Mouse (Mus musculus): ENCODE measurements around the gene Ambp. TPM values are rescaled to one million over a fixed set of nuclear protein-coding genes. Genes with fewer than 3 reads are reported as not detected.

Ambp gene
- polyA plus RNA-seq (2016; fragmentation: Nextera tagmentation; extraction: Ambion mirVana) = 0.42 TPM in 1 of 2 replicates, not detected in the other

DNA sequence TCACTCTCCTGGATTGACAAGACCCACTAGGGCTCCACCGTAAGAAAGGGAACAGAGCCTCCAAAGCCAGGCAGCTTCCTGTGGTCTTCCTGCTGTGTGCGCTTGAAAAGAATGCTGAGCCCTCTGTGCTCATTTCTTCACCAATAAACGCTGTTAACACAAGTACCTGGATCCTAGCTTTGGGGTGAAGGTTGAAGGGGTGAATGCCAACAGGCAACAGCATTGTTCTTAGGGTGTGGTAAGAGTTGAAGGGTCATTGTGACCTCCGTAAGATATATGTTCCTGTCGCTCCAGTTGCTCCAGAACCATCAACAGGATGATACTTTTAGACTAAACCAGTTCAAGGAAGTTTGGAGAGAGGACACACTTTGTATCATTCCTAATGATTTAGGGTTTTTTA is at the start of gene Ambp:
Gene Ambp (minus strand): TSS at position 101 of the 400 bp plus-strand sequence.
- Histone ChIP-seq H3K36me3 (no peaks in the 10 kb centered on the region), H3K27me3 (no peaks in the 10 kb centered on the region), H3K27ac (replicated peaks) (no peak within 1 kb of the TSS), H3K4me3 (no peak within 1 kb of the TSS), H3K4me1 (no peaks in the 10 kb centered on the region), H3K9ac (replicated peaks) (no peak within 1 kb of the TSS), H3K9me3 (no peaks in the 10 kb centered on the region), H3K4me2 (replicated peaks) (no peak within 1 kb of the TSS)
- 62% methylated on average over 5 of the region's 5 CpGs for WGBS
- ATAC-seq (ENCODE audit: low FRiP score, low read depth) = no peak

DNA sequence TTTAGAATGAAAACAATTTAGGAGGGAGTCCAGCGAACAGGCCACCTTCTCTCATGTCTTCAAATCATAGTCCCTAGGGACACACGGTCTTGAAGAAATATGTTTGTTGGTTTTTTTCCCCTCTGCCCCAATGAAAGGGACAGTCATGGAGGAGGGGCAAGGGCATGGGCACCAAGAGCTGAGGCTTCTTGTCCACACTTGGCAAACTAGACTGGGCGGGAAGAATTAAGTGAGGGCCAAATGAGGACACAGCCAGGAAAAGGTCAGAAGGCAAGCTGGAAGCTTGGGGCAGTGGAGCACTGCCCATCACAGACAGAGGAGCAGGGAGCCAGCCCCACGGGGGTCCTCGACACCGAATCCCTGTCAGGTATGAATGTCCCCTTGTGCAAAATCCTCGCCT is 49.3 kb upstream of the Ambp start:
- no peak overlapping the region for H3K4me2 ChIP-seq (replicated peaks)
- WGBS = 91% methylated on average over 7 of the region's 7 CpGs
- H3K27ac ChIP-seq (replicated peaks) = no peak overlapping the region
- ATAC-seq (ENCODE audit: low FRiP score, low read depth) = no peak
- H3K9me3 ChIP-seq = no peaks in the 10 kb centered on the region
- H3K36me3 ChIP-seq = no peaks in the 10 kb centered on the region
- H3K4me3 ChIP-seq = no peak overlapping the region
- H3K27me3 ChIP-seq = no peaks in the 10 kb centered on the region
- no peak overlapping the region for H3K9ac ChIP-seq (replicated peaks)
- H3K4me1 ChIP-seq = no peaks in the 10 kb centered on the region

DNA sequence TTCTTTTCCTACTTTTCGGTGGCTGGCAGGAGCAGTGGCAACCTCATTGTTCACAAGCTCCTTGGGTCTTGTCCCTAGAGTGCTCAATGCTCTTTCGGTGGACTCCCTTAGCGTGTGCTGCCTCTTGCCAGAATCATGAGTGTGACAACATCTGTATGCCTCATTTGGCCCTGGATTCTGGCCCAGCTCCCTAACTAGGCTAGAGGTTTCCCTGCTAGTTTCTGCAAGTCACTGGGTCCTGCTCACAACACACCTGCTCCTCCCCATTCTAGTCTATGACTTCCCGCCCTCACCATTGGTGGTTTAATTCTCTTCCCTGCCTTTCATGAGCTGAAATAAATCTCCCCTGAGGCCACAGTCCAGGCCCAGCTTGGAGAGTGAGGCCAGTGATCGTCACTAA is 44.8 kb upstream of the Ambp start:
- no peaks in the 10 kb centered on the region for H3K9me3 ChIP-seq
- no peak for ATAC-seq (ENCODE audit: low FRiP score, low read depth)
- no peaks in the 10 kb centered on the region for H3K36me3 ChIP-seq
- 88% methylated on average over 5 of the region's 5 CpGs for WGBS
- H3K27ac ChIP-seq (replicated peaks) = no peak overlapping the region
- no peaks in the 10 kb centered on the region for H3K4me1 ChIP-seq
- no peaks in the 10 kb centered on the region for H3K27me3 ChIP-seq
- no peak overlapping the region for H3K9ac ChIP-seq (replicated peaks)
- no peak overlapping the region for H3K4me2 ChIP-seq (replicated peaks)
- H3K4me3 ChIP-seq = no peak overlapping the region

DNA sequence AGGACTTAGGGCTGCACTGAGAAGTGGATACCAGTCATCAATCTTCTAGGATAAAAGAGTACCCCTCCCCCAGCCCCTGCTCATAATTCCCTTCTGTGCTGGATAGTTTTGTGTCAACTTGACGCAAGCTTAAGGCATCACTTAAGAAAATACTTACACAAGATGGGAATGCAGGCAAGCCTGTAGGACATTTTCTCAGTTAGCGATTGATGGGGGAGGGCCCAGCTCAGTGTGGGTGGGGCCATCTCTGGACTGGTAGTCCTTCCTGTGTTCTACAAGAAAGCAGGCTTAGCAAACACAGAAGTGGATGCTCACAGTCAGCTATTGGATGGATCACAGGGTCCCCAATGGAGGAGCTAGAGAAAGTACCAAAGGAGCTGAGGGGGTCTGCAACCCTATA is 39.8 kb upstream of the Ambp start:
- no peak overlapping the region for H3K4me3 ChIP-seq
- H3K27ac ChIP-seq (replicated peaks) = no peak overlapping the region
- no peaks in the 10 kb centered on the region for H3K9me3 ChIP-seq
- ATAC-seq (ENCODE audit: low FRiP score, low read depth) = no peak
- no peaks in the 10 kb centered on the region for H3K4me1 ChIP-seq
- WGBS = 92% methylated on average over 2 of the region's 2 CpGs
- no peaks in the 10 kb centered on the region for H3K27me3 ChIP-seq
- no peak overlapping the region for H3K4me2 ChIP-seq (replicated peaks)
- no peak overlapping the region for H3K9ac ChIP-seq (replicated peaks)
- H3K36me3 ChIP-seq = no peaks in the 10 kb centered on the region

DNA sequence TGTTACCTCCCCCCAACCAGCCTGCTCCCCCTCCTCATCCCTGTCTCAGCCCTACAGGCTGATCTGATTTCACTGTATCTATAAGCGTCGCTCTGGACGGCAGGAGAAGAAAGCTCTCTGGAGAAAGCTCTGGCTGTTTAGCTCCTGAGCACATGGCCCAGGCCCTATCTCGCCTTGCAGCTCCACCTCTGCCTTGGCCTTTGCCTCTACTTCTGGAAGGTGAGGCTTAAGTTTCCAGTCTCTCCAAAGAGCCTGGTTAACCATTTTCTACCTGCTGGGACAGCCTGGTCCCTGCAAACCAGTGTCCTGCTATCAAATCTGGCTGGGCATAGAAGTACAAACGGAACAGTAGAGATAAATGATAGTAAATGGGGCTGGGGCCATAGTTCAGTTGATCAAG is 37.0 kb upstream of the Ambp start:
- no peak overlapping the region for H3K4me3 ChIP-seq
- no peaks in the 10 kb centered on the region for H3K36me3 ChIP-seq
- no peaks in the 10 kb centered on the region for H3K9me3 ChIP-seq

DNA sequence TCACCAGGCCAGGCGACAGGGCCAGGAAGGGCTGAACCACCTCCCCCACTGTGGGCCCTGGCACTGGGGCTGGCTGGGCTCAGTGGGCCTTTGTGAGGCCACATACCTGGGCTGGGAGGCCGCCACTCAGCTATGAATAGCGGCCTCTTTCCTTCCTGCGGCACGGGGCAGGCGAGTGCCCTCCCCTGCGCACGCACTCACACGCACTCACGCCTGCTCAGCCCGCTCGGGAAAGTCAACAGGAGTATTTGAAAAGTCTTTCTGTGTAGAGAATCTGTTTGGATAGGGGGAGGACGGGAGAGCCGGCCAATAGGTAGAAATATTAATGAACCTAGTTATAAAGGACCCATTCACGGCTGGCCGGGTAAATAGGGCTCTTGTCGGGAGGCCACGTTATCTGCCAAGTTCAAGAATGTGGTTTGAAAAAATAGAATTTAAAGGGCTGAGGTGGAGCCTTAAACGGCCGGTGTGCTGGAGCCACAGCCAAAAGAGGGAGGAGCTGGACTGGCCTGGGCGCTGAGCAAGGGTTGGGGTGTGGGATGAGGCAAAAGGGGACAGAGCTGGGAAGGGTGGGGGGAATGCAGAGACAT is 31.8 kb upstream of the Ambp start:
- Histone ChIP-seq H3K27ac (replicated peaks) (no peak overlapping the region), H3K4me2 (replicated peaks) (0 out of 2 replicates have a peak overlapping the region, but pooled peaks have one; percentile 3), H3K9ac (replicated peaks) (no peak overlapping the region), H3K27me3 (peaks cover 12% of the 10 kb centered on the region; the same call in 1 of the 2 replicates), H3K4me3 (no peak overlapping the region), H3K9me3 (no peaks in the 10 kb centered on the region), H3K4me1 (peaks cover 2% of the 10 kb centered on the region; the same call in 1 of the 2 replicates), H3K36me3 (no peaks in the 10 kb centered on the region)
- peak; percentile 53; the same call in 1 of the 2 replicates for ATAC-seq (ENCODE audit: low FRiP score, low read depth)
- 47% methylated on average over 21 of the region's 21 CpGs for WGBS

More for the DNA sequence above, 37.0 kb upstream of the Ambp start:
- H3K9ac ChIP-seq (replicated peaks) = no peak overlapping the region
- 86% methylated on average over 5 of the region's 5 CpGs for WGBS
- ATAC-seq (ENCODE audit: low FRiP score, low read depth) = no peak
- H3K4me2 ChIP-seq (replicated peaks) = no peak overlapping the region
- H3K4me1 ChIP-seq = peaks cover under 1% of the 10 kb centered on the region; the same call in 1 of the 2 replicates
- H3K27ac ChIP-seq (replicated peaks) = no peak overlapping the region
- no peaks in the 10 kb centered on the region; the same call in 1 of the 2 replicates for H3K27me3 ChIP-seq

DNA sequence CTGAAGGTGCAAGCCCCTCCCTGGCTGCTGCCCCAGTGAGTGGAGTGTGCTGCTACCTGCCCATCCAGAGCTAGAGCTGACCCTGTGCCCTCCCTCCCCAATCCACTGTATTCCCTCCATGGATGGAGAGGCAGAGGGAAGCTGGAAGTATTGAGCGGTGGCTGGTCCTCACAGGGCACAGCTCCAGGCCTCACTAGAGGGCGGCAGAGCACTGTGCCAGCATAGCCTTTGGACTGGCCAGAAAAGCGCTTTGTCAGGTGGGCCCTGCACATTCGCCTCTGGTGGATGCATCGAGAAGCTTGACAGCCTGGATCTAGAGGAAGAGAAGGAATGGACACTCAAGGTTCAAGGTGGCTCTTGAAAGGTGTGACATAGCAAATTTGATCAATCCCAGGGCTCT is 27.0 kb upstream of the Ambp start:
- Histone ChIP-seq H3K27ac (replicated peaks) (no peak overlapping the region), H3K9ac (replicated peaks) (no peak overlapping the region), H3K4me1 (peaks cover under 1% of the 10 kb centered on the region; the same call in 1 of the 2 replicates), H3K27me3 (peaks cover 12% of the 10 kb centered on the region; the same call in 1 of the 2 replicates), H3K4me3 (no peak overlapping the region), H3K4me2 (replicated peaks) (no peak overlapping the region), H3K9me3 (no peaks in the 10 kb centered on the region), H3K36me3 (no peaks in the 10 kb centered on the region)
- WGBS = 11% methylated on average over 5 of the region's 5 CpGs
- ATAC-seq (ENCODE audit: low FRiP score, low read depth) = peak; percentile 86

DNA sequence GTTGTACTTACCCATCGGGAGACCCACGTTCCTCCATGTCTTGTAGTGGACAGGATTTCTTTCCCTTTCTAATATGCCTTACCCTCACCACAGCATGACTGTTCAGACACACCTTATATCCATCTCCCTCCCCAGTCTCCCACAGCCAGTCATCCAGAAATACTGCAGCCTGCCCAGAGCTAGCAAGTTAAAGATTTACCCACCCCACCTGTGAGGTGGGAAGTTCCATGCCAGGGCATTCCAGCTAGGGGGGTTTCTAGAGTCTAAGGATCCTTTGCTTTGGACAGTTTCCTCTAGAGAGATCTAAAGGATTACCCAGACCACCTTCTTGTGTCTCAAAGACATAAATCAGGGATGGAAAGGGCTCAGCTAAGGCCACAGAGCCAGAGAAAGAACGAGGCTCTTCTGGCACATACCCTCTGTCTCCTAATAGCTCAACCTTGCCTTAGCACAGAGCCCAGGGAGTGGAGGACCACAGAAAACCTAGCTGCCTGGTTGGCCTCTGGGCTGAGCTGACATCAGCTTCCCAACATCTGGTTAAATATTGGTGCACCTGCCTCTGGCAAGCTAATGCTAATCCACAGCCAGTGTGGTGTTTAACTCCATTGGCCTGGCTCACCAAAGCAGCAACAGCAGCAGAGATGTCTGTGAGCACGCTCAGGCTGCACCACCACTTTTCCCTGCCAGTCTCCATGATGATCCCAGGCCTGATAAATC is 17.5 kb upstream of the Ambp start, which contains the start of gene Kif12:
Gene Kif12 (minus strand): TSS at position 163 of the 717 bp plus-strand sequence.
- no peak for ATAC-seq (ENCODE audit: low FRiP score, low read depth)
- Histone ChIP-seq H3K27me3 (peaks cover 20% of the 10 kb centered on the region), H3K27ac (replicated peaks) (no peak within 1 kb of the TSS), H3K9me3 (no peaks in the 10 kb centered on the region), H3K4me3 (no peak within 1 kb of the TSS), H3K4me2 (replicated peaks) (no peak within 1 kb of the TSS), H3K9ac (replicated peaks) (no peak within 1 kb of the TSS), H3K4me1 (0 out of 2 replicates have a peak, but pooled peaks cover 2% of the 10 kb centered on the region), H3K36me3 (no peaks in the 10 kb centered on the region)
- 87% methylated on average over 4 of the region's 4 CpGs for WGBS

DNA sequence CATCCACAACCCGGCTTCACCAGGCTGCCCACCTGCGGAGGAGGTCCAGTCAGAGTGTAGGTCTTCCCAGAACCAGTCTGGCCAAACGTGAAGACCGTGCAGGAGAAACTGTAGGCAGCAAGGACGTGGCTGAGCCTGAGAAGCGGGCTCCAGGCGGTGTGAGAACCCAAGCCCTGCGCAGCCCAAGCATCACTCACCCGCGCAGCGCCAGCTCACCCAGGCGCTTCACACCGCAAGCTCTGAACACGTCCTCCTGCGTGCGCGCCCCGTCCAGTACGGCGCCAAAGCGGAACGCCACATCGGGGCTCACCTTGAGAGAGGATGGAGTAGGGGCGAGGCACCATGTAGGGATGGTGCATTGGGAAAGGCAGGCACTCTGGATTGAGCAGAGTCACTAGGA is 16.5 kb upstream of the Ambp start:
- Histone ChIP-seq H3K27me3 (peaks cover 20% of the 10 kb centered on the region), H3K9ac (replicated peaks) (no peak overlapping the region), H3K9me3 (no peaks in the 10 kb centered on the region), H3K4me1 (0 out of 2 replicates have a peak, but pooled peaks cover 2% of the 10 kb centered on the region), H3K27ac (replicated peaks) (no peak overlapping the region), H3K4me3 (no peak overlapping the region), H3K4me2 (replicated peaks) (no peak overlapping the region), H3K36me3 (no peaks in the 10 kb centered on the region)
- WGBS = 51% methylated on average over 24 of the region's 24 CpGs
- ATAC-seq (ENCODE audit: low FRiP score, low read depth) = no peak

DNA sequence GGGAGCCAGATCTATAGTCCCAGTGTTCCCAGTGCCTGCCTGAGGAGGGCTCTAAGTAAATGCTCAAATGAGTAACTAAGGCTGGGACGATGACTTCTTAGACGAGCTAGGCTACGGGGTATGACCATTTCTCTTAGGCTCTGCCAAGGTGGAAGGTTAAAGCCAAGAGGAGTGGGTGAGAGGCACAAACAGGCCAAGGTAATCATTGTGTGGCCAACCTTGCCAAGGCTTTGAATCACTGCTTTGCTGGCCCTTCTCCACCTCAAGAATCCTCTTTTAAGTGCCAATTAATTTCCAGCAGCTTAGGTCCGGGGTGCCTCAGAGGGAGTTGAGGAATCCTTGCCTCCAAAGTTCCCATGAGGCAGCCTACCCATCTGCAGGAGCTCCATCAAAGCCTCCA is 15.5 kb upstream of the Ambp start:
- peaks cover 20% of the 10 kb centered on the region for H3K27me3 ChIP-seq
- H3K4me1 ChIP-seq = 0 out of 2 replicates have a peak, but pooled peaks cover 2% of the 10 kb centered on the region
- H3K9me3 ChIP-seq = no peaks in the 10 kb centered on the region
- 91% methylated on average over 4 of the region's 4 CpGs for WGBS
- H3K4me3 ChIP-seq = no peak overlapping the region
- H3K27ac ChIP-seq (replicated peaks) = no peak overlapping the region
- H3K36me3 ChIP-seq = no peaks in the 10 kb centered on the region
- H3K4me2 ChIP-seq (replicated peaks) = no peak overlapping the region
- no peak for ATAC-seq (ENCODE audit: low FRiP score, low read depth)
- no peak overlapping the region for H3K9ac ChIP-seq (replicated peaks)

DNA sequence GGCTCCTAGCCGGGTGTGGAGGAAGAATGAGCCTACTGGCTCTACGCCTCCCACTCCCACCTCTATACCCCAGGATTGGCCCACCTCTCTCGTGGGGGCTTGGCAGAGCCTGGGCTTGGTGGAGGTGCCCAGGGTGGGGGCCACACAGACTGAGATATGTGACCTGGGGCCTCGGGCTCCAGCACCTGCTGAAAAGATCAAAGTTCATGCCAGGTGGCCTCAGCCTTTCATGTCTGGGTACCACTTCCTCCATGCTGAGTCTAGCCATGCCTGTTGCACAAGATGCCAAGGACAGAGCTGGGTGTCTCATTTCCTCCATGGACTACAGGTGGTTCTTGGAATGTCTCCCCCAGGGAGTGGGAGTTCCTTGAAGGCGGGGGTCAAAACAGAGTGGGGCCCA is 11.7 kb upstream of the Ambp start:
- Histone ChIP-seq H3K4me2 (replicated peaks) (no peak overlapping the region), H3K4me1 (0 out of 2 replicates have a peak, but pooled peaks cover 2% of the 10 kb centered on the region), H3K4me3 (no peak overlapping the region), H3K36me3 (no peaks in the 10 kb centered on the region), H3K27ac (replicated peaks) (no peak overlapping the region), H3K27me3 (peaks cover 9% of the 10 kb centered on the region), H3K9ac (replicated peaks) (no peak overlapping the region), H3K9me3 (no peaks in the 10 kb centered on the region)
- ATAC-seq (ENCODE audit: low FRiP score, low read depth) = no peak
- WGBS = 81% methylated on average over 5 of the region's 5 CpGs

DNA sequence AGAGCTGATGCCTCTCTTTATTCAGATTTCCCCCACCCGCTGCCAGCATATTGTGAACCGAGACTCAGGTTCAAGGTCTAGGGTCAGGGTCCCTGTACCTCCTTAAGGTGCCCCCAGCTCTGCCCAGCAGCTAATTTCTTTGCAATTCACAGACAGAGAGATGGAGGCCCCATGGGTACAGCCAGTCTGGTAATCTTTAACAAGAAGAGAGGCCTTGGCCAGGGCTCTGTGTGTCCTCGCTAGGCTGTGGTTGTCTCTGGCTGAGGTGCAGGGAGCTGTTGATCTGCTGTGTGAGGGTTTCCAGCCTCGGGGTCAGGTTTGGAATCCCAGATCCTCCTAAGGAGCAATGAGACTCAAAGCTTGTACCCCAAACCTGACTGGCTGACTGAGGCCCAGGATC is 11.0 kb upstream of the Ambp start:
- H3K27ac ChIP-seq (replicated peaks) = no peak overlapping the region
- no peaks in the 10 kb centered on the region for H3K4me1 ChIP-seq
- WGBS = 92% methylated on average over 4 of the region's 4 CpGs
- H3K36me3 ChIP-seq = no peaks in the 10 kb centered on the region
- H3K4me2 ChIP-seq (replicated peaks) = no peak overlapping the region
- no peak overlapping the region for H3K9ac ChIP-seq (replicated peaks)
- no peak for ATAC-seq (ENCODE audit: low FRiP score, low read depth)
- H3K9me3 ChIP-seq = no peaks in the 10 kb centered on the region
- peaks cover 4% of the 10 kb centered on the region; the same call in 1 of the 2 replicates for H3K27me3 ChIP-seq
- no peak overlapping the region for H3K4me3 ChIP-seq

Measured in midbrain, embryonic 12.5 days (tissue).